Mouse (Mus musculus): ENCODE data around the gene Tm6sf2.
A peak's percentile ranks its signal among the peaks of the same experiment; 100 is the strongest.
"Not testable (repeated sequence)": the region's sequence is repeated elsewhere in the genome, so short reads cannot be mapped to it uniquely, and the experiment has no call there.

Gene Tm6sf2

GRCm38 (mm10) chr8:70072441-70073069 lies at the start of gene Tm6sf2:
Gene Tm6sf2, plus strand, starts transcription at chr8:70072924.
- DNase-seq (ENCODE audit: low spot score in 2 of 2), result peak in 1 of 2 experiments; percentile 26

GRCm38 (mm10) chr8:70023596-70023995 lies 49.1 kb upstream of the Tm6sf2 start:
- DNase-seq (ENCODE audit: low spot score in 2 of 2), result no peak

GRCm38 (mm10) chr8:70026151-70026550 lies 46.6 kb upstream of the Tm6sf2 start:
- no peak for DNase-seq (ENCODE audit: low spot score in 2 of 2)

GRCm38 (mm10) chr8:70030255-70030654 lies 42.5 kb upstream of the Tm6sf2 start:
- DNase-seq (ENCODE audit: low spot score in 2 of 2), result no peak

GRCm38 (mm10) chr8:70037994-70038393 lies 34.7 kb upstream of the Tm6sf2 start:
- DNase-seq (ENCODE audit: low spot score in 2 of 2), result no peak

- peak in 1 of 2 experiments; percentile 68 for DNase-seq (ENCODE audit: low spot score in 2 of 2)
Observed at GRCm38 (mm10) chr8:70041885-70042546, 30.7 kb upstream of the Tm6sf2 start.

- DNase-seq (ENCODE audit: low spot score in 2 of 2), result peak; percentile 97 to 98
Observed at GRCm38 (mm10) chr8:70042583-70043455, 29.9 kb upstream of the Tm6sf2 start, which contains the start of the genes Mau2 and Sugp1. Gene Mau2, minus strand, starts transcription at chr8:70042734. Gene Sugp1, plus strand, starts transcription at chr8:70042813.

GRCm38 (mm10) chr8:70043996-70044395 lies 28.7 kb upstream of the Tm6sf2 start:
- DNase-seq (ENCODE audit: low spot score in 2 of 2), result no peak

GRCm38 (mm10) chr8:70049662-70050061 lies 23.1 kb upstream of the Tm6sf2 start:
- no peak for DNase-seq (ENCODE audit: low spot score in 2 of 2)

- DNase-seq (ENCODE audit: low spot score in 2 of 2), result not testable (repeated sequence)
Observed at GRCm38 (mm10) chr8:70050434-70050833, 22.3 kb upstream of the Tm6sf2 start.

GRCm38 (mm10) chr8:70057721-70058120 lies 15.0 kb upstream of the Tm6sf2 start:
- no peak for DNase-seq (ENCODE audit: low spot score in 2 of 2)

GRCm38 (mm10) chr8:70071836-70072440 lies 786 bp upstream of the Tm6sf2 start:
- DNase-seq (ENCODE audit: low spot score in 2 of 2), result no peak

GRCm38 (mm10) chr8:70073120-70073519 lies 396 bp downstream of the Tm6sf2 start:
- no peak for DNase-seq (ENCODE audit: low spot score in 2 of 2)

GRCm38 (mm10) chr8:70073682-70074081 lies 958 bp downstream of the Tm6sf2 start:
- no peak for DNase-seq (ENCODE audit: low spot score in 2 of 2)

- no peak for DNase-seq (ENCODE audit: low spot score in 2 of 2)
Observed at GRCm38 (mm10) chr8:70081976-70082375, 9.3 kb downstream of the Tm6sf2 start.

- DNase-seq (ENCODE audit: low spot score in 2 of 2), result peak in 1 of 2 experiments; percentile 40
Observed at GRCm38 (mm10) chr8:70083285-70083684, 10.6 kb downstream of the Tm6sf2 start, which contains the start of gene Hapln4. Gene Hapln4, plus strand, starts transcription at chr8:70083457.

GRCm38 (mm10) chr8:70084191-70085065 lies 11.7 kb downstream of the Tm6sf2 start:
- DNase-seq (ENCODE audit: low spot score in 2 of 2), result no peak

GRCm38 (mm10) chr8:70086151-70086550 lies 13.4 kb downstream of the Tm6sf2 start:
- DNase-seq (ENCODE audit: low spot score in 2 of 2), result no peak

GRCm38 (mm10) chr8:70087237-70087636 lies 14.5 kb downstream of the Tm6sf2 start:
- DNase-seq (ENCODE audit: low spot score in 2 of 2), result no peak

- peak in 1 of 2 experiments; percentile 42 for DNase-seq (ENCODE audit: low spot score in 2 of 2)
Observed at GRCm38 (mm10) chr8:70087836-70088650, 15.3 kb downstream of the Tm6sf2 start.

All from spleen, postnatal 10 days (tissue).